Mouse (Mus musculus) monocyte, adult 59 days (primary cell): Measurements from ENCODE around the gene Peli1. TPM values are rescaled to one million over a fixed set of nuclear protein-coding genes. Genes with fewer than 3 reads are reported as not detected.

Source experiments
- total RNA-seq, 2 experiments: library from RNA; stranded (reverse); gene quantifications; one replicate each; pipeline ENCODE4 v1.2.4; 2023

The Peli1 gene
- total RNA-seq = 10 to 100 TPM; 79.2 to 79.4 TPM

DNA sequence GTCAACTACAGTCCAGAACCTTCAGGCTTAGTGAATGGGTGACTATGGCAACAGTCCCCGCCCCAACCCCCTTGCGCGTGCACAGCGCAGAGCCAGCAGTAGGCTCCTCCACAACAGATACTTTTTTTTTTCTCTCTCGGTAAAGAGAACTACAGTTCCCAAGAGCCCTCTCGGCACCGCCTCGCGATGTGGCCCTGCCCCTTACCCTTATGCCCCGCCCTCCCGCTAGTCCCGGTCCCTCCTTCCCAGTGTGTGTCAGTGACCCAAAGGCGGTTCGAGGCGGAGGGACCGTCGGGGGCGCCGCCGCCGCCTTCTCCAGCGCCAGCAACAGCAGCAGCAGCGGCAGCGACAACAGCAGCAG, at the start of gene Peli1:
Gene Peli1 (plus strand): TSS at position 225 of the 361 bp plus-strand sequence.

Other genes with a start within 250 kb of the Peli1 start
- gene Vps54, start 148.0 kb downstream of the Peli1 start, total RNA-seq = 10 to 100 TPM; 68.3 to 74.0 TPM